Mouse (Mus musculus): ENCODE results near the gene Gm21762.
"Not testable (repeated sequence)": the region's sequence is repeated elsewhere in the genome, so short reads cannot be mapped to it uniquely, and the experiment has no call there.

Gene Gm21762

GRCm38 (mm10) chr13:120215847-120216246 is at the start of gene Gm21762:
Gene Gm21762 (minus strand): TSS chr13:120215947.
- DNase-seq (ENCODE audit: low spot score): not testable (repeated sequence)

GRCm38 (mm10) chr13:120262870-120263269 is 47.1 kb upstream of the Gm21762 start, which contains the start of gene AF067061:
Gene AF067061 (plus strand): TSS chr13:120263114.
- DNase-seq (ENCODE audit: low spot score): not testable (repeated sequence)

GRCm38 (mm10) chr13:120259718-120260117 is 44.0 kb upstream of the Gm21762 start:
- not testable (repeated sequence) for DNase-seq (ENCODE audit: low spot score)

DNA sequence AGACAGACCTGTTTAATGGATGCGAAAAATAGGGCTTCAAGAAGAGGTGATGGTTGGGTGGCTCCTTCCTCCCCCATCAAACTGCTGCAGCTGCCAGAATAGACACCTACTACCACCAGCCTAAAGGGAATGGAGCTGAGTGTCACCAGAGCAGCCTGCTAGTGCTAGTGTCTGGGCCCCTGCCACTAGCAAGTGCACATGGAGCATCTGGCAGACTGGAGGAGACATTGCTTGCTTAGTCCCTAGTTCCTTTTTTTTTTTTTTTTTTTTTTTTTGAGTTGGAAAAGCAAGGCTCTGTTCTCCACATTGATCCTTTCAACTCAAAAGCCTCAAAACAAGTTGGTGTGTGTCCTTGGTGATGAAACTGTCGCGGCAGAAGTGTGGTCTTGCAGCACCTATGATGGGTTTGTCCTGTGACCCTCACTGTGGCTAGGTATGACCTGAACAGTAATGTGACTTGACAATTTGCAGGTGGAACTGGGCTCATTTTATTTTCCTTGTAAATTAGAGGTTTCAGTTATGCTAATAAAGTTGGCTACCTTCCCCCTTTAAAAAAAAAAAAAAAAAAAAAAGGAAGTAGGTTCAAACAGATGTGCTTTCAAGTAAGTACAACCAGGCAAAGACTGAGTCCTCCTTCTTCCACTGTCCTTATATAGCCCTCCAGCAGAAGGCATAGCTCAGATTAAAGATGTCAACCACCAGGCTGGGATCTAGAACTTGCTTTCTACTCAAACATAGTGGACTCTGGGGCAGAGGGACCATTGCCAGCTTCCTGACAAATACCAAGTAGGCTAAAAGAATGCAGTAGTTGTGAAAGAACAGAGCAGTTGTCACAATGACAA is 43.3 kb upstream of the Gm21762 start:
- DNase-seq (ENCODE audit: low spot score): not testable (repeated sequence)

DNA sequence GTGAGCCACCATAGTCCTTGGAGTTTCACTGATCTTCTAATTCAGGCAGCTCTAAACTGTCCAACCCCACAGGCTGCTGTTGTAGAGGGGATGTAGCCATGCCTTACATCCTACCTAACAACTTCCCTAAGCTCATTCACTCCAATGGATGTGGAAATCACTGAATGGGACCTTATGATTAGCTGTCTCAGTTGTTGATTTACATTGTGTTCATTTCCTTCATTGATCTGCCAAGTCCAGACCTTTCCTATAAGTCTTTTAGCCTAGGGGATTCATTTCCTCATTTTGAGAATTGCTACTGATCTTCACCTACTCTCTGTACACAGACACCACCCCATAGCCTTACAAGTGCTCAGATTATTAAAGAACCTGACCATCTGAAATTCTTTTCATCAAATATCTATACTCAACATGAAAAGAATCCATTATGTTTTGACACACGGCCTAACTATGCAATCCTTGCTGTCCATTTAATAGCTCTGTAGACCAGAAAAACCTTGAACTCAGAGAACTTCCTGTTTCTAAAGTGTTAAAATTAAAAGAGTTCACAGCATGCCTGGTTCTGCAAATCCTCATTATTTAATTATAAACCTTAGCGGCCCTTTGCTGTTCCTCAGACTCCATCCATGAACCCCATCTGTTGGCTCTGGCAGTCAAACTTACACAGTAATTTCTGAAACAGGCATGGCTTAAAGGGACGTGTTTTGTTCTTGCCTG is 35.6 kb upstream of the Gm21762 start:
- not testable (repeated sequence) for DNase-seq (ENCODE audit: low spot score)

DNA sequence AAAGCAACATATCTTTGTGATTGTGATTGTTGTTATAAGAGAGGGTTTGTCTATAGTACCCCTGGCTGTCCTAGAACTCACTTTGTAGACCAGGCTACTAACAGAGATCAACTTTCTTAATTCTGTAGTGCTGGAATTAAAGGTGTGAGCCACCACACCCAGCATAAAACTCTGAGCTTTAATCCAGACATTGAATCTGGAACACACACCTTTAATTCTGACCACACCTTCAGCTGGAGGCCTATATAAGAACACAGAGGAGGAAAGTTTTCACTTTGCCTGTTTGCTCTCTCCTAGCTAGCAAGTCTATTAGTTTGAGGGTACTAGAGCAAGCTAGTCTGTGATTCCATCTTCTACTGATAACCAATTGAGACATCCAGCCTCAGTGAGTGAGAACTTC is 23.1 kb upstream of the Gm21762 start, which contains the start of gene Gm21731:
TSS of gene Gm21731 (plus strand) at position 301 of the 400 bp plus-strand sequence.
- DNase-seq (ENCODE audit: low spot score): not testable (repeated sequence)

GRCm38 (mm10) chr13:120232447-120233049 is 16.8 kb upstream of the Gm21762 start:
- DNase-seq (ENCODE audit: low spot score): not testable (repeated sequence)

DNA sequence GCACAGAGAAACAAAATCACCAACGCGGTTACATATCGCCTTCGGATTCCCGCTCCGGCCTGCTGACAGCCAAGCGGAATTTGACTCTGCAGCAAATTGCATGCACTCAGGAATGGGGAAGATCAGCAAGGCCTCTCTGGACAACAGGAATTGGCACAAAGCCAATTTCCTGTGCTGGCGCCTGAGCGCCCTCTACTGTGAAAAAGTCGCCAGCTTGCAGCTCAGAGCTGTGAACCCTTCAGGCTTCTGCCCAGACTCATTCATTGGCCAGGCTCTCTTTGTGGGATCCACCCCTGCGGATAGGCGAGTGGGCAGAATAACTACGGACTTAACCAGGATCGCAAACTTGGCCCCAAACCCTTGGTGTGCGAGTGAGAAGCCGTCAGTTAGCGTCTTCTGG is 16.1 kb upstream of the Gm21762 start:
- not testable (repeated sequence) for DNase-seq (ENCODE audit: low spot score)

GRCm38 (mm10) chr13:120223012-120223659 is 7.4 kb upstream of the Gm21762 start:
- not testable (repeated sequence) for DNase-seq (ENCODE audit: low spot score)

GRCm38 (mm10) chr13:120220922-120221321 is 5.2 kb upstream of the Gm21762 start:
- DNase-seq (ENCODE audit: low spot score): not testable (repeated sequence)

- DNase-seq (ENCODE audit: low spot score): not testable (repeated sequence)
These were observed 19.4 kb downstream of the Gm21762 start for GRCm38 (mm10) chr13:120196189-120196821.

GRCm38 (mm10) chr13:120172133-120172532 is 43.6 kb downstream of the Gm21762 start, which contains the start of gene Gm21818:
Gene Gm21818 (plus strand): TSS chr13:120172433.
- DNase-seq (ENCODE audit: low spot score): not testable (repeated sequence)

DNA sequence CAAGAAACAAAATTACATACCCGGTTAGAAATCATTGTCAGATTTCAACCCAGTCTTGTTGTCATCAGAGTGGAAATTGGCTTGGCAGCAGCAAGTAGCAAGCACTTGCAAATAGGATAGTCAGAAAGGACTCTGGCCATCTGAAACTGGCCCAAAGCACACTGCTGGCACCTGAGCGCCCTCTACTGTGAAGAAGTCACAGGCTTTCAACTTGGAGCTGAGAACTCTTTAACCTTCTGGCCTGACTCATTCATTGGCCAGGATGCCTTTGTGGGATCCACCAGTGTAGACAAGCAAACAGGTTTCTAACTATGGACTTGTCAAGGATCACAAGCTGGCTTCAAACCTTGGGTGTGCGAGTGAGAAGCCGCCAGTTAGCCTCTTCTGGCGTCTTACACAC is 47.4 kb downstream of the Gm21762 start:
- DNase-seq (ENCODE audit: low spot score): not testable (repeated sequence)

Measured in retina, embryonic 14.5 days (tissue).